Mouse (Mus musculus): Measurements from ENCODE around the gene Lhfpl4. TPM values are rescaled to one million over a fixed set of nuclear protein-coding genes. Genes with fewer than 3 reads are reported as not detected.

The Lhfpl4 gene
- 0.49 and 0.65 TPM in 2 replicates for polyA plus RNA-seq (2012; rRNA removed)

GRCm38 (mm10) chr6:113194841-113195595, at the start of gene Lhfpl4:
Gene Lhfpl4 (minus strand): TSS chr6:113195384.
- peaks cover 12% of the 10 kb centered on the region for H3K4me1 ChIP-seq (ENCODE audit: control insufficient read depth, insufficient read depth, low read length)
- no peaks in the 10 kb centered on the region for H3K36me3 ChIP-seq (ENCODE audit: control insufficient read depth, insufficient read depth, low read length)
- peak within 1 kb of the TSS; percentile 80 for H3K4me3 ChIP-seq (ENCODE audit: control insufficient read depth, low read depth, low read length)
- TF ChIP-seq POLR2A (IDR thresholded peaks at IDR 0.05; ENCODE audit: control insufficient read depth, low read depth, low read length): no peak
- no peak for TF ChIP-seq CTCF (IDR thresholded peaks at IDR 0.05; ENCODE audit: control insufficient read depth, insufficient read depth, insufficient replicate concordance, low read depth, low read length)
- H3K27me3 ChIP-seq (ENCODE audit: control insufficient read depth, insufficient read depth, low read length): no peaks in the 10 kb centered on the region; the same call in 1 of the 2 replicates
- H3K27ac ChIP-seq (ENCODE audit: control insufficient read depth, insufficient read depth, low read depth, low read length): no peak within 1 kb of the TSS

GRCm38 (mm10) chr6:113242753-113243152, 47.6 kb upstream of the Lhfpl4 start:
- Histone ChIP-seq H3K27me3 (ENCODE audit: control insufficient read depth, insufficient read depth, low read length) (no peaks in the 10 kb centered on the region), H3K36me3 (ENCODE audit: control insufficient read depth, insufficient read depth, low read length) (no peaks in the 10 kb centered on the region), H3K4me3 (ENCODE audit: control insufficient read depth, low read depth, low read length) (no peak overlapping the region), H3K27ac (ENCODE audit: control insufficient read depth, insufficient read depth, low read depth, low read length) (no peak overlapping the region), H3K4me1 (ENCODE audit: control insufficient read depth, insufficient read depth, low read length) (peaks cover 6% of the 10 kb centered on the region)
- no peak for TF ChIP-seq CTCF (IDR thresholded peaks at IDR 0.05; ENCODE audit: control insufficient read depth, insufficient read depth, insufficient replicate concordance, low read depth, low read length)
- TF ChIP-seq POLR2A (IDR thresholded peaks at IDR 0.05; ENCODE audit: control insufficient read depth, low read depth, low read length): no peak

GRCm38 (mm10) chr6:113238442-113238841, 43.3 kb upstream of the Lhfpl4 start:
- Histone ChIP-seq H3K4me1 (ENCODE audit: control insufficient read depth, insufficient read depth, low read length) (peaks cover 6% of the 10 kb centered on the region), H3K27me3 (ENCODE audit: control insufficient read depth, insufficient read depth, low read length) (no peaks in the 10 kb centered on the region), H3K36me3 (ENCODE audit: control insufficient read depth, insufficient read depth, low read length) (no peaks in the 10 kb centered on the region), H3K4me3 (ENCODE audit: control insufficient read depth, low read depth, low read length) (peak overlapping the region; percentile 99), H3K27ac (ENCODE audit: control insufficient read depth, insufficient read depth, low read depth, low read length) (no peak overlapping the region)
- TF ChIP-seq CTCF (IDR thresholded peaks at IDR 0.05; ENCODE audit: control insufficient read depth, insufficient read depth, insufficient replicate concordance, low read depth, low read length) (no peak), POLR2A (IDR thresholded peaks at IDR 0.05; ENCODE audit: control insufficient read depth, low read depth, low read length) (no peak)

GRCm38 (mm10) chr6:113237542-113238270, 42.5 kb upstream of the Lhfpl4 start, which contains the start of gene Mtmr14:
Gene Mtmr14 (plus strand): TSS chr6:113237843.
- peak within 1 kb of the TSS; percentile 79 for H3K27ac ChIP-seq (ENCODE audit: control insufficient read depth, insufficient read depth, low read depth, low read length)
- peak within 1 kb of the TSS; percentile 99 for H3K4me3 ChIP-seq (ENCODE audit: control insufficient read depth, low read depth, low read length)
- no peaks in the 10 kb centered on the region for H3K27me3 ChIP-seq (ENCODE audit: control insufficient read depth, insufficient read depth, low read length)
- TF ChIP-seq POLR2A (IDR thresholded peaks at IDR 0.05; ENCODE audit: control insufficient read depth, low read depth, low read length) (peak; percentile 38; the same call in 1 of the 2 replicates), CTCF (IDR thresholded peaks at IDR 0.05; ENCODE audit: control insufficient read depth, insufficient read depth, insufficient replicate concordance, low read depth, low read length) (no peak)
- H3K4me1 ChIP-seq (ENCODE audit: control insufficient read depth, insufficient read depth, low read length): peaks cover 6% of the 10 kb centered on the region
- H3K36me3 ChIP-seq (ENCODE audit: control insufficient read depth, insufficient read depth, low read length): no peaks in the 10 kb centered on the region

GRCm38 (mm10) chr6:113235141-113235540, 40.0 kb upstream of the Lhfpl4 start:
- Histone ChIP-seq H3K4me3 (ENCODE audit: control insufficient read depth, low read depth, low read length) (no peak overlapping the region), H3K27ac (ENCODE audit: control insufficient read depth, insufficient read depth, low read depth, low read length) (no peak overlapping the region), H3K27me3 (ENCODE audit: control insufficient read depth, insufficient read depth, low read length) (no peaks in the 10 kb centered on the region), H3K36me3 (ENCODE audit: control insufficient read depth, insufficient read depth, low read length) (no peaks in the 10 kb centered on the region), H3K4me1 (ENCODE audit: control insufficient read depth, insufficient read depth, low read length) (peaks cover 6% of the 10 kb centered on the region)
- TF ChIP-seq POLR2A (IDR thresholded peaks at IDR 0.05; ENCODE audit: control insufficient read depth, low read depth, low read length) (no peak), CTCF (IDR thresholded peaks at IDR 0.05; ENCODE audit: control insufficient read depth, insufficient read depth, insufficient replicate concordance, low read depth, low read length) (no peak)

- no peak overlapping the region for H3K4me3 ChIP-seq (ENCODE audit: control insufficient read depth, low read depth, low read length)
- no peaks in the 10 kb centered on the region for H3K4me1 ChIP-seq (ENCODE audit: control insufficient read depth, insufficient read depth, low read length)
- no peak overlapping the region for H3K27ac ChIP-seq (ENCODE audit: control insufficient read depth, insufficient read depth, low read depth, low read length)
- no peaks in the 10 kb centered on the region for H3K27me3 ChIP-seq (ENCODE audit: control insufficient read depth, insufficient read depth, low read length)
- H3K36me3 ChIP-seq (ENCODE audit: control insufficient read depth, insufficient read depth, low read length): no peaks in the 10 kb centered on the region
- no peak for TF ChIP-seq POLR2A (IDR thresholded peaks at IDR 0.05; ENCODE audit: control insufficient read depth, low read depth, low read length)
- no peak for TF ChIP-seq CTCF (IDR thresholded peaks at IDR 0.05; ENCODE audit: control insufficient read depth, insufficient read depth, insufficient replicate concordance, low read depth, low read length)
Measured at GRCm38 (mm10) chr6:113226705-113227104, 31.5 kb upstream of the Lhfpl4 start.

- Histone ChIP-seq H3K27me3 (ENCODE audit: control insufficient read depth, insufficient read depth, low read length) (no peaks in the 10 kb centered on the region), H3K36me3 (ENCODE audit: control insufficient read depth, insufficient read depth, low read length) (no peaks in the 10 kb centered on the region), H3K4me3 (ENCODE audit: control insufficient read depth, low read depth, low read length) (no peak overlapping the region), H3K4me1 (ENCODE audit: control insufficient read depth, insufficient read depth, low read length) (no peaks in the 10 kb centered on the region), H3K27ac (ENCODE audit: control insufficient read depth, insufficient read depth, low read depth, low read length) (no peak overlapping the region)
- no peak for TF ChIP-seq CTCF (IDR thresholded peaks at IDR 0.05; ENCODE audit: control insufficient read depth, insufficient read depth, insufficient replicate concordance, low read depth, low read length)
- TF ChIP-seq POLR2A (IDR thresholded peaks at IDR 0.05; ENCODE audit: control insufficient read depth, low read depth, low read length): no peak
Measured at GRCm38 (mm10) chr6:113225798-113226197, 30.6 kb upstream of the Lhfpl4 start.

Data from testis, adult 2 months (tissue).